Mouse (Mus musculus) ES-Bruce4 (cell line): ENCODE data around the gene Ermap. TPM values are rescaled to one million over a fixed set of nuclear protein-coding genes. Genes with fewer than 3 reads are reported as not detected.
A peak's percentile ranks its signal among the peaks of the same experiment; 100 is the strongest.

Experiments used
- H3K27ac ChIP-seq: 2 replicates; pipeline ENCODE4 v1.5.1; 2012; ENCODE audit warnings: low read length, inconsistent platforms; ENCODE audit not compliant: insufficient read depth
- H3K27me3 ChIP-seq: 2 replicates; pipeline ENCODE4 v1.6.1; 2012; ENCODE audit warnings: mild to moderate bottlenecking, low read length, inconsistent platforms; ENCODE audit not compliant: control insufficient read depth, poor library complexity, insufficient read depth, severe bottlenecking
- H3K36me3 ChIP-seq: 2 replicates; pipeline ENCODE4 v1.6.1; 2012; ENCODE audit warnings: inconsistent platforms, mild to moderate bottlenecking, low read length, moderate library complexity; ENCODE audit not compliant: control insufficient read depth, poor library complexity, insufficient read depth, severe bottlenecking
- H3K4me1 ChIP-seq: one replicate; pipeline ENCODE4 v1.8.1; 2011; ENCODE audit warnings: low read length; ENCODE audit not compliant: control insufficient read depth, insufficient read depth
- H3K4me3 ChIP-seq: 2 replicates; pipeline ENCODE4 v1.5.1; 2011; ENCODE audit warnings: low read depth, mild to moderate bottlenecking, low read length
- H3K9ac ChIP-seq: 2 replicates; pipeline ENCODE4 v1.6.1; 2012; ENCODE audit warnings: low read depth, mild to moderate bottlenecking, inconsistent platforms; ENCODE audit not compliant: poor library complexity, severe bottlenecking
- H3K9me3 ChIP-seq: replicated peaks from 2 replicates; pipeline ENCODE4 v1.6.1; 2012; ENCODE audit warnings: mild to moderate bottlenecking, low read length, inconsistent platforms; ENCODE audit not compliant: control insufficient read depth, poor library complexity, insufficient read depth, severe bottlenecking
- CTCF ChIP-seq: IDR thresholded peaks from one replicate; pipeline ENCODE4 v1.8.1; 2011; ENCODE audit warnings: low read depth, low read length
- EP300 ChIP-seq: IDR thresholded peaks from 2 replicates; pipeline ENCODE4 v1.6.1; 2011; ENCODE audit warnings: low read depth, low read length; ENCODE audit not compliant: insufficient read depth
- POLR2A ChIP-seq: IDR thresholded peaks from one replicate; pipeline ENCODE4 v1.8.1; 2011; ENCODE audit warnings: low read length; ENCODE audit not compliant: insufficient read depth
- polyA plus RNA-seq: library from polyadenylated mRNA; stranded (reverse); fragments of >200 nt; gene quantifications from 2 replicates; pipeline ENCODE4 v1.2.4, GENCODE M21; 2011; ENCODE audit warnings: low read depth; ENCODE audit not compliant: missing spikeins, insufficient read depth, insufficient read length

Ermap gene
- polyA plus RNA-seq, 1 experiment, result 0.52 TPM

- no peaks in the 10 kb centered on the region for H3K4me1 ChIP-seq
- H3K27me3 ChIP-seq, result no peaks in the 10 kb centered on the region
- no peak overlapping the region for H3K9ac ChIP-seq
- H3K36me3 ChIP-seq, result no peaks in the 10 kb centered on the region
- no peak overlapping the region for H3K27ac ChIP-seq
- TF ChIP-seq EP300 (no peak), CTCF (no peak), POLR2A (no peak)
- H3K9me3 ChIP-seq, result no peaks in the 10 kb centered on the region
- H3K4me3 ChIP-seq, result no peak overlapping the region
Observed at GRCm38 (mm10) chr4:119180133-119180707, 9.6 kb downstream of the Ermap start.

DNA sequence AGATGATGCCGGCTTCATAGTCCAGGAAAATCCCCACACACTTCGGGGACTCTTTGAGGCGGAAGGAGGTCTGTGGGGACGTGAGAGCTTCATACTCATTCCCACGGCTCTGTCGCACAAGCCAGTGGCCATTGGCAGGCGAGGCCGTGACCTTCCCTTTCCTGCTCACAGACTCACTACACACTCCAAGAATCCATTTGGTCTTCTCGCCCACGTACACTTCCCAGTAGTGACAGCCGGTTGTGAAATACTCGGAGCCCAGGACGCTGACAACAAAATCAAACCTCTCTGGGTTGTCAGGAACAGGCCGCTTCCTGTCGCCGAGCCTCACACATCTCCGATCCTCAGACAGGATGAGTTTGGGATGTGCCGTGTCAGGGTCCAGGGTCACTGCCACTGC, 11.5 kb downstream of the Ermap start:
- TF ChIP-seq POLR2A (no peak), EP300 (no peak), CTCF (no peak)
- no peaks in the 10 kb centered on the region for H3K36me3 ChIP-seq
- H3K9ac ChIP-seq, result no peak overlapping the region
- no peaks in the 10 kb centered on the region for H3K9me3 ChIP-seq
- H3K4me3 ChIP-seq, result no peak overlapping the region
- H3K27ac ChIP-seq, result no peak overlapping the region
- no peaks in the 10 kb centered on the region for H3K4me1 ChIP-seq
- H3K27me3 ChIP-seq, result no peaks in the 10 kb centered on the region

DNA sequence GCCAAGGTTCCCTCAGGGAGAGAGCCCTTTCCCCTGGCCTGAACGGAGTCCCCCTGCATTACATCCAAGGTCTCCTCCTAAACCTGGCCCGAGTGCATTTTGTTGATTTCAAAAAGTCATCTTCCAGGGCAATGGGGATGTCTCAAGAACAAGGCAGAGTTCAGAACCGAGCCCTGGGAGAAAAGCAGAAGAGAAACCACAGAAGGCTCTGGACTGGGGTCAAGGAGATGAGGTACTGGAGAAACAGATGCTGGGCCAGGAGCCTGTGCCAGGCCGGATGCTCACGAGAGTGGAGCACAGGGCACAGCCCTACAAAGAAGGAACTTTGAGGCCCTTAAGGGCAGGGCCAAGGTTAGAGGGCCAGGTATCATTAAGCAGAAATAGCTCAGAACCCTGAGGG, 12.1 kb downstream of the Ermap start:
- TF ChIP-seq EP300, result no peak
- TF ChIP-seq POLR2A, result no peak
- no peak for TF ChIP-seq CTCF
- Histone ChIP-seq H3K9me3 (no peaks in the 10 kb centered on the region), H3K36me3 (no peaks in the 10 kb centered on the region), H3K4me1 (no peaks in the 10 kb centered on the region), H3K4me3 (no peak overlapping the region), H3K27me3 (no peaks in the 10 kb centered on the region), H3K9ac (no peak overlapping the region), H3K27ac (no peak overlapping the region)

GRCm38 (mm10) chr4:119173851-119174453, 15.9 kb downstream of the Ermap start, which contains the start of gene Zfp691:
TSS of gene Zfp691 (minus strand) at chr4:119174195.
- peak within 1 kb of the TSS; percentile 88 for H3K4me3 ChIP-seq
- no peak for TF ChIP-seq CTCF
- TF ChIP-seq EP300, result no peak
- no peak for TF ChIP-seq POLR2A
- H3K4me1 ChIP-seq, result no peaks in the 10 kb centered on the region
- no peaks in the 10 kb centered on the region for H3K36me3 ChIP-seq
- peak within 1 kb of the TSS; percentile 73 for H3K9ac ChIP-seq
- H3K27ac ChIP-seq, result no peak within 1 kb of the TSS
- H3K27me3 ChIP-seq, result no peaks in the 10 kb centered on the region
- no peaks in the 10 kb centered on the region for H3K9me3 ChIP-seq

DNA sequence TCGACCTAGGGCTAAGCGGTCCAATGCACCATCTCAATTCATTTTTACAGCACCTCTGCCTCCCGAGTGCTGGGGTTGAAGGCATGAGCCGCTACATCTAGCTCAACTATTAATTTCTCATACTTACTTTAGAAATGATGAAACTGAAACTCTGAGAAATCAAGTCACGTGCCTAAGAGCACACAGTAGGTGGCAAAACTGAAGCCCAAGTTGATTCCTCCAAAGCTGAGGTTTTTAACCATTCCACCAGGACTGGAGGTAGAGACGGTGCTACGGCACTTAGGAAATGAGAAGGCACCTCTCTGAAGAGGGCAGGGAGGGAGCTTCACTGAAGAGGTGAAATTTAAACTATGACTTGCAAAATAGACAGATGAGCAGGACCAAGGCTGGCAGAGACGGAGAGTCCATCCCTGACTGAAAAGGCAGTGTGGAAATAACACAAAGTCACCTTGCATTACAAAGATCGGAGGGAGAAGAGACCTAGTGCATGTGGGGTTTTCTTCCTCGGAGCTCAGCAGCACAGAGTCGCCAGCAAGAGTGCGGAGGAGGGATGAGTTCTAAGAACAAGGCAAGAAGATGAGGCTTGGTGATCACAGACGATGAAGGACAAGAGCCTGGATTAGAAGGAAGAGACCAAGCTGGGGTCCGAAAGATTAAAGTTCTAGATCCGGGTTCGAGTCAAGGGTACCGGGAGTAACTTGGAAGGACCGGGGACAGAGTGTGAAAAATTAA, 16.7 kb downstream of the Ermap start:
- peak overlapping the region; percentile 88 for H3K4me3 ChIP-seq
- TF ChIP-seq EP300 (no peak), POLR2A (no peak), CTCF (no peak)
- H3K36me3 ChIP-seq, result no peaks in the 10 kb centered on the region
- H3K9me3 ChIP-seq, result no peaks in the 10 kb centered on the region
- H3K27me3 ChIP-seq, result no peaks in the 10 kb centered on the region
- H3K9ac ChIP-seq, result peak overlapping the region; percentile 73
- no peak overlapping the region for H3K27ac ChIP-seq
- no peaks in the 10 kb centered on the region for H3K4me1 ChIP-seq

GRCm38 (mm10) chr4:119167663-119168062, 22.1 kb downstream of the Ermap start:
- TF ChIP-seq POLR2A, result no peak
- no peak for TF ChIP-seq EP300
- peak; percentile 58 for TF ChIP-seq CTCF
- Histone ChIP-seq H3K27ac (no peak overlapping the region), H3K4me3 (no peak overlapping the region), H3K36me3 (no peaks in the 10 kb centered on the region), H3K4me1 (peaks cover 2% of the 10 kb centered on the region), H3K9ac (no peak overlapping the region), H3K27me3 (no peaks in the 10 kb centered on the region), H3K9me3 (no peaks in the 10 kb centered on the region)
